Mouse (Mus musculus) liver, embryonic 11.5 days (tissue): ENCODE measurements around the gene Dcbld2. TPM values are rescaled to one million over a fixed set of nuclear protein-coding genes. Genes with fewer than 3 reads are reported as not detected.

Source experiments
- ATAC-seq: fragments of 200-750 bp; cut with Nextera tagmentation; replicated peaks from 2 replicates; pipeline ENCODE4 v1.8.0; 2017; ENCODE audit warnings: moderate number of reproducible peaks, mild to moderate bottlenecking, moderate TSS enrichment, moderate library complexity; ENCODE audit not compliant: low FRiP score
- DNase-seq: peaks from one replicate; pipeline ENCODE4 v3.0.0-alpha.2; 2017; ENCODE audit warnings: low spot score
- H3K27ac ChIP-seq: fragments of 300-500 bp; sonication (generic); 2 replicates; pipeline ENCODE4 v1.5.1; 2014; ENCODE audit warnings: mild to moderate bottlenecking, low read depth, low read length, control low read depth
- H3K27me3 ChIP-seq: fragments of 300-500 bp; sonication (generic); replicated peaks from 2 replicates; pipeline ENCODE4 v1.6.1; 2014; ENCODE audit warnings: low read length, mixed read lengths; ENCODE audit not compliant: control insufficient read depth, insufficient read depth
- H3K36me3 ChIP-seq: fragments of 300-500 bp; sonication (generic); 2 replicates; pipeline ENCODE4 v1.6.1; 2014; ENCODE audit warnings: mild to moderate bottlenecking, low read length, moderate library complexity, mixed read lengths; ENCODE audit not compliant: control insufficient read depth, insufficient read depth
- H3K4me1 ChIP-seq: fragments of 300-500 bp; sonication (generic); replicated peaks from 2 replicates; pipeline ENCODE4 v1.6.1; 2014; ENCODE audit warnings: low read length, mixed read lengths; ENCODE audit not compliant: control insufficient read depth, insufficient read depth
- H3K4me2 ChIP-seq: fragments of 300-500 bp; sonication (generic); 2 replicates; pipeline ENCODE4 v1.6.1; 2014; ENCODE audit warnings: mild to moderate bottlenecking, control low read depth, moderate library complexity
- H3K4me3 ChIP-seq: fragments of 300-500 bp; sonication (generic); 2 replicates; pipeline ENCODE4 v1.5.1; 2014; ENCODE audit warnings: low read depth, low read length, control low read depth
- H3K9ac ChIP-seq: fragments of 300-500 bp; sonication (generic); 2 replicates; pipeline ENCODE4 v1.6.1; 2014; ENCODE audit warnings: low read depth, low read length, control low read depth
- H3K9me3 ChIP-seq: fragments of 300-500 bp; sonication (generic); 2 replicates; pipeline ENCODE4 v1.6.1; 2016; ENCODE audit warnings: low read length, inconsistent platforms, mixed read lengths; ENCODE audit not compliant: control insufficient read depth
- WGBS: fragments of 180-500 bp; shearing (Covaris S2); extraction: QIAGEN DNeasy Blood & Tissue Kit; methylation state at CpG from one replicate; pipeline ENCODE4 v1.1.7; 2014; 5-methylcytosine and 5-hydroxymethylcytosine counted together
- polyA plus RNA-seq: library from polyadenylated mRNA; unstranded; fragments of >200 nt; fragmentation: Nextera tagmentation; extraction: Ambion mirVana; gene quantifications from 2 replicates; pipeline ENCODE4 v1.2.1, GENCODE M21; 2014

Dcbld2 gene
- polyA plus RNA-seq, 1 experiment from 2014 or later = 9.4 TPM

DNA sequence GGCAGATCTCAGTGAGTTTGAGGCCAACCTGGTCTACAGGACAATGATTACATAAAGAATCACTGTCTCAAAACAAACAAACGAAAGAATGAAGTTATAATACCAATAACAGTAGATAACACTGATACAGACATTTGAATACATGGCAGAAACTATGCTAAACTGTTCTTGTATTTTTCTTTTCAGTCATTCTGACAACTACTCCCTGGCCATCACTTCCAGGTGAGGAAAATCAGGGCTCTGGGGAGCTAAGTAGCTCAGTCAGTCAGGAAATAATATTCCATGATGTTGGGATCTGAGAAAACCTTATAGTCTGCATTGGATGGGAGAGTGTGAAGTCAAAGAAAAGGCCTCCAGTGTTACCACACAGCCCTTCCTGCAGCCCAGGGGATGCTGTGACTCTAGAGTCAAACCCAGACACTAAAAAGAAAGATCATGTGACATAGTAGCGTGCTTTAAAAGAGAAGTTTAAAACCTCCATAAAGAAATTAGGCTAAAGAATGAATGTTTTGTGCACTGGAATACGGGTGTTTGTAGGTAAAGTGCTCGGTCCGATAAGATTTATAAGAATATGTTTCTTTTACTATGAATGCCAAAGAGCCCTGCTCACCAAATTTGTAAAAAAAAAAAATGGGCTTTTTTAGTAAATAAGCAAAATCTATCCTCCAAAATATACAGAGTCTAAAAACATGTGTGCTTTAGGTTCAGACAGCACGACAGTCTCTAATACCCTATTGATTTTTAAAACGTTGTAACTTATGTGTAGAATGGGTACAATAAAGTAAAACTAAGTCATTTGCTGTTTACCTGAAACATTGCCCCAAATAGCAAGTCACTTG is 108.9 kb downstream of the Dcbld2 start:
- Histone ChIP-seq H3K9me3 (no peaks in the 10 kb centered on the region), H3K36me3 (no peaks in the 10 kb centered on the region; the same call in 1 of the 2 replicates), H3K4me2 (no peak overlapping the region; the same call in 1 of the 2 replicates), H3K4me3 (no peak overlapping the region), H3K4me1 (peaks cover 34% of the 10 kb centered on the region), H3K27ac (no peak overlapping the region), H3K9ac (no peak overlapping the region), H3K27me3 (no peaks in the 10 kb centered on the region)
- no peak for DNase-seq
- 88% methylated on average over 7 of the region's 7 CpGs for WGBS
- ATAC-seq = no peak

Other genes starting within 250 kb of the Dcbld2 start
- 66.0 and 67.9 TPM in 2 replicates for gene St3gal6, start 115.8 kb downstream of the Dcbld2 start, polyA plus RNA-seq
- not detected in 2 replicates for gene Gm813, start 208.5 kb downstream of the Dcbld2 start, polyA plus RNA-seq
- not detected in 2 replicates for gene E330017A01Rik, start 230.3 kb downstream of the Dcbld2 start, polyA plus RNA-seq